Mouse (Mus musculus) bone marrow, adult 2 months (tissue): ENCODE measurements at regions not wholly inside any gene's neighbourhood (a gene's known extent, or its start where the extent isn't known, plus 50 kb on each side); places are given as distances from the start of the nearest gene placed in this dataset.

Source experiments
- CTCF ChIP-seq: fragments of 200-500 bp; IDR thresholded peaks from 2 replicates; pipeline ENCODE4 v1.5.1; 2011; ENCODE audit warnings: low read length, control low read depth; ENCODE audit not compliant: control insufficient read depth, insufficient read depth
- POLR2A ChIP-seq: fragments of 200-500 bp; IDR thresholded peaks from 2 replicates; pipeline ENCODE4 v1.6.1; 2011; ENCODE audit warnings: low read depth, mild to moderate bottlenecking, control low read depth, low read length, borderline replicate concordance; ENCODE audit not compliant: control insufficient read depth

DNA sequence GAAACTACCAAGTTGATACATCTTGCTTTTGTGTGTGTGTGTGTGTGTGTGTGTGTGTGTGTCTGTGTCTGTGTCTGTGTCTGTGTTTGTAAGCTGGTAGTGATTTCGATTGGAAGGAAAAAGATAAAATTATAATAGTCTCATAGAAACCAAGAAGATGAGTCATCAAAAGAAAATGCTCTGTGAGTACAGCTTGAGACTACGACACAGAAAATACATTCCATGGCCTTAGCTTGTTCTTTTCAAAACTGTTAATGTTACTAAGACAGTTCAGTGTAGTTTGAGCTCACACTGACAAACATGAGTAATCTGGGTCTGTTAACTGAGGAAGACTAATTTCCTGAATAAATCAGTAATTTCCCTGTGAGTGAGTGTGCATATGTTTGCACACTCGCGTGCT is 239.8 kb downstream of the Ptprc start:
- no peak for TF ChIP-seq CTCF
- TF ChIP-seq POLR2A: no peak
